Mouse (Mus musculus) hindbrain, embryonic 13.5 days (tissue): ENCODE measurements at regions not wholly inside any gene's neighbourhood (a gene's known extent, or its start where the extent isn't known, plus 50 kb on each side); places are given as distances from the start of the nearest gene placed in this dataset.
A peak's percentile ranks its signal among the peaks of the same experiment; 100 is the strongest.

Source experiments
- ATAC-seq: fragments of 200-750 bp; cut with Nextera tagmentation; 2 replicates; pipeline ENCODE4 v1.8.0; 2017; ENCODE audit warnings: moderate TSS enrichment; ENCODE audit not compliant: low FRiP score
- H3K27ac ChIP-seq: fragments of 300-500 bp; sonication (generic); 2 replicates; pipeline ENCODE4 v1.5.1; 2015; ENCODE audit warnings: inconsistent platforms, mild to moderate bottlenecking, moderate library complexity
- H3K27me3 ChIP-seq: fragments of 300-500 bp; sonication (generic); 2 replicates; pipeline ENCODE4 v1.6.1; 2015; ENCODE audit warnings: mild to moderate bottlenecking, inconsistent platforms
- H3K36me3 ChIP-seq: fragments of 300-500 bp; sonication (generic); 2 replicates; pipeline ENCODE4 v1.6.1; 2015; ENCODE audit warnings: mild to moderate bottlenecking, inconsistent platforms
- H3K4me1 ChIP-seq: fragments of 300-500 bp; sonication (generic); replicated peaks from 2 replicates; pipeline ENCODE4 v1.6.1; 2015; ENCODE audit warnings: inconsistent platforms
- H3K4me2 ChIP-seq: fragments of 300-500 bp; sonication (generic); 2 replicates; pipeline ENCODE4 v1.6.1; 2015; ENCODE audit warnings: inconsistent platforms, mild to moderate bottlenecking, moderate library complexity
- H3K4me3 ChIP-seq: fragments of 300-500 bp; sonication (generic); 2 replicates; pipeline ENCODE4 v1.5.1; 2015; ENCODE audit warnings: mild to moderate bottlenecking, inconsistent platforms
- H3K9ac ChIP-seq: fragments of 300-500 bp; sonication (generic); 2 replicates; pipeline ENCODE4 v1.6.1; 2015; ENCODE audit warnings: mild to moderate bottlenecking, inconsistent platforms
- H3K9me3 ChIP-seq: fragments of 300-500 bp; sonication (generic); 2 replicates; pipeline ENCODE4 v1.6.1; 2016; ENCODE audit warnings: inconsistent platforms
- WGBS: fragments of 180-500 bp; shearing (Covaris S2); methylation state at CpG from one replicate; pipeline ENCODE4 v1.1.7; 2015; 5-methylcytosine and 5-hydroxymethylcytosine counted together

GRCm38 (mm10) chr11:111838996-111839395 lies 773.0 kb downstream of the Kcnj2 start:
- Histone ChIP-seq H3K4me2 (no peak overlapping the region), H3K4me1 (peaks cover 8% of the 10 kb centered on the region), H3K9ac (no peak overlapping the region), H3K9me3 (no peaks in the 10 kb centered on the region), H3K36me3 (no peaks in the 10 kb centered on the region), H3K27me3 (peaks cover 67% of the 10 kb centered on the region), H3K4me3 (no peak overlapping the region), H3K27ac (no peak overlapping the region)
- WGBS: 74% methylated on average over 5 of the region's 5 CpGs
- ATAC-seq: no peak

- H3K36me3 ChIP-seq: no peaks in the 10 kb centered on the region
- no peak overlapping the region for H3K4me3 ChIP-seq
- 0 out of 2 replicates have a peak overlapping the region, but pooled peaks have one; percentile 1 for H3K27ac ChIP-seq
- H3K27me3 ChIP-seq: peaks cover 49% of the 10 kb centered on the region
- WGBS: 7% methylated on average over 4 of the region's 4 CpGs
- H3K9ac ChIP-seq: no peak overlapping the region
- H3K4me2 ChIP-seq: no peak overlapping the region
- ATAC-seq: no peak
- no peaks in the 10 kb centered on the region for H3K9me3 ChIP-seq
- peaks cover 23% of the 10 kb centered on the region for H3K4me1 ChIP-seq
Measured at GRCm38 (mm10) chr11:111843728-111844258, 777.8 kb downstream of the Kcnj2 start.

- Histone ChIP-seq H3K27ac (no peak overlapping the region), H3K27me3 (peaks cover 49% of the 10 kb centered on the region), H3K9me3 (no peaks in the 10 kb centered on the region), H3K4me1 (peaks cover 23% of the 10 kb centered on the region), H3K4me3 (no peak overlapping the region), H3K36me3 (no peaks in the 10 kb centered on the region), H3K4me2 (no peak overlapping the region), H3K9ac (no peak overlapping the region)
- no peak for ATAC-seq
- WGBS: 14% methylated on average over 7 of the region's 7 CpGs
Measured at GRCm38 (mm10) chr11:111844382-111845027, 778.5 kb downstream of the Kcnj2 start.

GRCm38 (mm10) chr11:111857288-111857687 lies 791.3 kb downstream of the Kcnj2 start:
- no peak overlapping the region for H3K4me2 ChIP-seq
- ATAC-seq: no peak
- H3K27me3 ChIP-seq: peaks cover 13% of the 10 kb centered on the region; the same call in 1 of the 2 replicates
- no peaks in the 10 kb centered on the region for H3K4me1 ChIP-seq
- no peaks in the 10 kb centered on the region for H3K36me3 ChIP-seq
- no peak overlapping the region for H3K9ac ChIP-seq
- H3K4me3 ChIP-seq: no peak overlapping the region
- no peaks in the 10 kb centered on the region for H3K9me3 ChIP-seq
- WGBS: 76% methylated on average over 2 of the region's 2 CpGs
- H3K27ac ChIP-seq: no peak overlapping the region

- H3K9ac ChIP-seq: no peak overlapping the region
- H3K9me3 ChIP-seq: no peaks in the 10 kb centered on the region
- H3K4me3 ChIP-seq: no peak overlapping the region
- ATAC-seq: no peak
- H3K4me1 ChIP-seq: no peaks in the 10 kb centered on the region
- 82% methylated on average over 5 of the region's 5 CpGs for WGBS
- H3K36me3 ChIP-seq: no peaks in the 10 kb centered on the region
- peaks cover 6% of the 10 kb centered on the region; the same call in 1 of the 2 replicates for H3K27me3 ChIP-seq
- H3K4me2 ChIP-seq: no peak overlapping the region
- H3K27ac ChIP-seq: no peak overlapping the region
Measured at GRCm38 (mm10) chr11:111858111-111858510, 792.1 kb downstream of the Kcnj2 start.

- ATAC-seq: no peak
- Histone ChIP-seq H3K9me3 (no peaks in the 10 kb centered on the region), H3K4me1 (no peaks in the 10 kb centered on the region), H3K27me3 (no peaks in the 10 kb centered on the region), H3K4me3 (no peak overlapping the region), H3K4me2 (no peak overlapping the region), H3K27ac (no peak overlapping the region), H3K36me3 (no peaks in the 10 kb centered on the region), H3K9ac (no peak overlapping the region)
- WGBS: 10% methylated on average over 1 of the region's 1 CpGs
Measured at GRCm38 (mm10) chr11:111865143-111865542, 799.2 kb downstream of the Kcnj2 start.

GRCm38 (mm10) chr11:111875406-111875805 lies 809.4 kb downstream of the Kcnj2 start:
- no peak overlapping the region for H3K9ac ChIP-seq
- ATAC-seq: no peak
- H3K27me3 ChIP-seq: no peaks in the 10 kb centered on the region
- H3K4me1 ChIP-seq: no peaks in the 10 kb centered on the region
- 94% methylated on average over 4 of the region's 4 CpGs for WGBS
- H3K9me3 ChIP-seq: no peaks in the 10 kb centered on the region
- no peak overlapping the region for H3K4me3 ChIP-seq
- no peak overlapping the region for H3K4me2 ChIP-seq
- no peak overlapping the region for H3K27ac ChIP-seq
- no peaks in the 10 kb centered on the region for H3K36me3 ChIP-seq

- no peak overlapping the region for H3K27ac ChIP-seq
- no peaks in the 10 kb centered on the region for H3K9me3 ChIP-seq
- WGBS: 90% methylated on average over 6 of the region's 6 CpGs
- H3K4me3 ChIP-seq: no peak overlapping the region
- no peak overlapping the region for H3K9ac ChIP-seq
- ATAC-seq: no peak
- no peaks in the 10 kb centered on the region for H3K36me3 ChIP-seq
- H3K4me2 ChIP-seq: no peak overlapping the region
- no peaks in the 10 kb centered on the region for H3K4me1 ChIP-seq
- H3K27me3 ChIP-seq: no peaks in the 10 kb centered on the region
Measured at GRCm38 (mm10) chr11:111880146-111880545, 814.2 kb downstream of the Kcnj2 start.

GRCm38 (mm10) chr11:111890026-111890425 lies 824.1 kb downstream of the Kcnj2 start:
- Histone ChIP-seq H3K9me3 (no peaks in the 10 kb centered on the region), H3K4me2 (no peak overlapping the region), H3K4me3 (no peak overlapping the region), H3K27me3 (no peaks in the 10 kb centered on the region), H3K27ac (no peak overlapping the region), H3K36me3 (no peaks in the 10 kb centered on the region), H3K9ac (no peak overlapping the region), H3K4me1 (peaks cover 13% of the 10 kb centered on the region)
- no peak for ATAC-seq
- 64% methylated on average over 3 of the region's 3 CpGs for WGBS

- Histone ChIP-seq H3K4me2 (0 out of 2 replicates have a peak overlapping the region, but pooled peaks have one; percentile 6), H3K27ac (no peak overlapping the region), H3K9ac (no peak overlapping the region), H3K4me3 (no peak overlapping the region), H3K36me3 (no peaks in the 10 kb centered on the region), H3K4me1 (peaks cover 13% of the 10 kb centered on the region), H3K9me3 (no peaks in the 10 kb centered on the region), H3K27me3 (no peaks in the 10 kb centered on the region)
- ATAC-seq: no peak
- 26% methylated on average over 8 of the region's 8 CpGs for WGBS
Measured at GRCm38 (mm10) chr11:111893861-111894260, 827.9 kb downstream of the Kcnj2 start.

- Histone ChIP-seq H3K4me2 (no peak overlapping the region), H3K9me3 (no peaks in the 10 kb centered on the region), H3K4me3 (no peak overlapping the region), H3K4me1 (peaks cover 8% of the 10 kb centered on the region), H3K27me3 (no peaks in the 10 kb centered on the region), H3K27ac (no peak overlapping the region), H3K36me3 (no peaks in the 10 kb centered on the region), H3K9ac (no peak overlapping the region)
- 82% methylated on average over 4 of the region's 4 CpGs for WGBS
- ATAC-seq: no peak
Measured at GRCm38 (mm10) chr11:111895221-111896200, 829.5 kb downstream of the Kcnj2 start.

- Histone ChIP-seq H3K4me3 (no peak overlapping the region), H3K4me1 (peaks cover 8% of the 10 kb centered on the region), H3K9me3 (no peaks in the 10 kb centered on the region), H3K9ac (no peak overlapping the region), H3K36me3 (no peaks in the 10 kb centered on the region), H3K27me3 (no peaks in the 10 kb centered on the region), H3K27ac (no peak overlapping the region), H3K4me2 (no peak overlapping the region)
- WGBS: 85% methylated on average over 6 of the region's 6 CpGs
- ATAC-seq: no peak
Measured at GRCm38 (mm10) chr11:111897001-111897400, 831.0 kb downstream of the Kcnj2 start.
